Mouse (Mus musculus): Measurements from ENCODE around the gene B4gat1.

DNA sequence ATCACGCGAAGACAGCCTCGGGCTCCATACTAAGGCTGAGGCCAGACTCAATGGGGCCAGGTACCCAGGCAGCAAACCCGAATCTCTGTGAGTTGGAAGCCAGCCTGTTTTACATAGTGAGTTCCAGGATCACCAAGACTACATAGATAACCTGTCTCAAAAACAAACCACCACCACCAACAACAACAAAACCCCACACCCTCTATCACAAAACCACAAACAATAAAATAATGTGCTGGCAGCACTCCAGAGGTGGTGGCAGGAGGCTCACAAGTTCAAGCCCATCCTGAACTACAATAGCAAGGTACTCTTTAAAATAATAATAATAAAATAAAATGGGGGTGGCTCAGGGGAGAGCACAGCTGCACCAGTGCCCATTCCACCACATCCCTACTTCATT, 2.0 kb upstream of the B4gat1 start:
- TF ChIP-seq CTCF (IDR thresholded peaks at IDR 0.05; ENCODE audit: borderline replicate concordance, control insufficient read depth, extremely low read depth, insufficient read depth, low read length, poor library complexity) = no peak
- TF ChIP-seq POLR2A (IDR thresholded peaks at IDR 0.05; ENCODE audit: control insufficient read depth, extremely low read depth, insufficient read depth, low read length, poor library complexity) = no peak

Data from thymus, adult 2 months (tissue).